Mouse (Mus musculus) kidney, postnatal 36 days (tissue): ENCODE measurements at regions not wholly inside any gene's neighbourhood (a gene's known extent, or its start where the extent isn't known, plus 50 kb on each side); places are given as distances from the start of the nearest gene placed in this dataset.

Source experiments
- DNase-seq, 2 experiments: peaks; one replicate each; pipeline ENCODE4 v3.0.0; 2021 to 2022; ENCODE audit warnings: mixed read lengths in 2 of 2

DNA sequence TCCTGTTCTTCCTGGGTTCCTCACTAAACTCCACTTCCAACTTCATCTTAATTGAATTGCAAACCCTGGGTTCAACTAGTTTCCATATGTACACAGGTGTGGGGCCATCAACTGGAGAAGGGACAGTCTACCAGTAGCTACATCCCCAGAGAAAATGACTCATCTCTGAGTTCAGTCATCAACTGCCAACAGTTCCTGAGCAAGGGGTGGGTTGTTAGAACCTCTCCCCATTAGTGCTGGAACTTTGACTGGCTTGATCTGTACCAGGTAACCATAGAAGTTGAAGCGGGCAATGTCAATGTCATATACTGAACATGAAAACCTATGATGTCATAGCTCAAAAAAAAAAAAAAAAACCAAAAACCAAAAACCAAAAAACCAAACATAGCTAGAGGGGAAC, 69.8 kb downstream of the Gm21750 start:
- no peak for DNase-seq

DNA sequence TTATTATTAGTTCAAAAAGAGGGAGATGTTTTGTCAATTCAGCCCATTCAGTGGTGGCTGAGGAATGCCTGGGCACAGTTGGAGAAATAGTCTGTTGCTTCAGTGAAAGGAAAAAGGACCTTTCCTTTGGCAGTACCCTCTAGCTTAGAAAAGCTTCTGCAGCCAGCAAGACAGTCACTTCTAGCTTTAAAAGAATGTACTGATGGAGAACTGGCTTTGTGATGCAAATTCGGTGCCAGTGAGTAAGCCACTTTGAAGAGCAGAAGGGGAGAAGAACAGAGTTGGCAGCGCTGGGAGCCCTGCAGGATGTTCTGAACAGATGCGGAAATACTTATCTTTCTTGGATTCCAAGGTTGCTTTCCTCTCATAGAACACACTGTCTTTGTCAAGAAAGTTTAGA, 71.1 kb downstream of the Gm21750 start:
- no peak for DNase-seq

DNA sequence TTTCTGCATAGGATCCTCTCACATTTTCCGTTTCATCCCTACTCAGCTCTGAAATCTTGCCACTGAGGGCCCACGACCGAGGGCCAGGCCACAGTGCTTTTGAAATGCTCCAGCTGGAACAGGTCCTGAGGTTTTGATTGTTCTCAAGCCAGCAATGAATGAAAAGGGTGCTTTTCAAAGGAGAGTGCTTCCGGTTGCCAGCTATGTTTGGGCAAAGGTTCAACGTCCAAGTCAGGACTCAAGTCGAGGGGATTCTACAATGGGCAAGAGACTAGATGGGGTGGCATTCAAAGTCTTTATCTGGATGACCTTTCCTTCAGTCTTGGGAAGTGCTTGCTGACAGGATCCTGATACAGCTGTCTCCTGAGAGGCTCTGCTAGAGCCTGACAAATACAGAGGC, 89.8 kb downstream of the Gm21750 start:
- no peak for DNase-seq

DNA sequence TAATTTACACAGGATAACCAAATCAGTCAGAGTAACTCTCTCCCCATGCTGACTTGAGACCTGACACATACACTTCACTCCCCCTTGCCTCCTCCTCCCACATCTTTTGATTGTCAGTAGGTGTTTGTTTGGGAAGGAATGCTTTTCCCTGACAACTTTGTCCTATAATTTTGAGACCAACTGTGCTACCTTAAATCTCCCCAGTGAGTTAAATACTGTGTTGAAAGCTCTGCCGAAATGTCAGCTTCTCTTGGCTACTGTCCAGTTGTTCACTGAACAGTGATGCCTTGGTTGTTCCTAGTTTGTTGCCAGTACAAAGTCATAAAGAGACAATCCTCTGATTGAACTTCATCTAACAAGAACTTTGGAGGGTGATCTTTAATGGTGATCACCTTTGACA, 99.0 kb downstream of the Gm21750 start:
- no peak for DNase-seq

DNA sequence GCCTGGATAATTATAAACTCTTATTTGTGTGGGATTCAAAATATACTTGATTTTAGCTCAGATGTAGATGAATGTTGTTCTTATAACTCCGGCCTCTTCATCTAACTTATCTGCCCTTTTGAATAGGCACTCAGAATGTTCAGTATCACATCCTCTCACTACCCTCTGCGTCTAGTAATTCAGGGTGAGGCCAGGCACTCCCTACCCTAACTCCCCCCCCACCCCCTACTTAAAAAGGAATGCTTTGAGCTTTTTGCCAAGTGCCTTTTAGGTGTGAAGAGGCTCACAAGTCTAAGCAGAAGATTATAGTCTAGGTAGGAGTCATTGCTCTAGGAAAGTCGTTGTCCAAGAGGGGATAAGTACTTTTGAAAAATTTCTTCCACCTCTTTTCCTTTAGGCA, 111.9 kb downstream of the Gm21750 start:
- no peak for DNase-seq

DNA sequence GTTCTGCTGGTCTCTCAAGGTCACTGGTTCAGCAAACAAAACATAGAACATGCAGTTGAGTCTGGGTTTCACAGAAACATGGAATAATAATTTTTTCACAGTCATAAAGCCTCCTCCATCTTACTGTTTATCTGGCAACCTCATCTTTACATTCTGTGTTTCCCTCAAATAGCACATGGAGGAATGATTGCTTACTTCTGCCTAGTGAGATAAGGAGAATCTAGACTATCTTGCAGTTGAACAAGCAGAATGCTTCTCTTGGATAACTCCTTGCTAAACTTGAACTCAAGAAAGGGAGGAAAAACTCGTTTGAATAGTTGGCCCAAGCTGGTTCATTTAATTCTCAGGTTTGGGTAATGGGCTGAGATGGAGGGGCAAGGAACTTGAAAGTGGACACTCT, 112.8 kb downstream of the Gm21750 start:
- DNase-seq, result no peak

DNA sequence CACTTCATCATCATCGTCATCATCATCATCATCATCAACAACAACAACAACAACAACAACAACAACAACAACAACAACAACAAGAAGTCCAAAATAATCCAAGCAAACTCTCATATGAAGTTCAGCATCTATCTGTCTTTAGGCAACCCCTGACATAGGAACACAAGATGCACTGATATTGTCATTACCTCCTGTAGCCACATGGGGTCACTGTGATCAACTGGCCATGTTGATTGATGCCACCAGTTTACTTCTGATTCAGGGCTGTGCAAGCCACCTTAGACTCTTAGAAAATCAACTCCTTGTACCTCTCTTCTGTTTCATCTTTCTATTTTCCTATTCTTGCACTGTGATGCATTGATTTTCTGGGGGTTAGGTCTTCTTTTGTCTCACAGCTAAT, 115.0 kb downstream of the Gm21750 start:
- peak; percentile 37 to 72 for DNase-seq

DNA sequence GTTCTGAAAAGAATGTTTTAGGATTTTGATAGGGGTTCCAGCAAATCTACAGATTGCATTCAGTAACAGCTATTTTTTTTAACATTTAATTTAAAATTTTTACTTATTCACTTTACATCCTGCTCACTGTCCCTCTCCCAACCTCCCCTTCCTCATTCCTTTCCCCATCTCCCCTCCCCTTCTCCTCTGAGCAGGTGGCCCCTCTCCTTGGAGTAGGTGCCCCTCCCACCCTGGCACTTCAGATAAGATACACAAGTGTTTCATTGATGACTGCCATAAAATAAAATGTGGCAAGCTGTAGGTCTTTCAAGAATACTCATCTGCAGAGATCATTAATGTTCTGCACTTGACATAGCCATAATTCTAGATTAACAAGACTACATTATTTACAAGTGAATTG, 146.1 kb downstream of the Gm21750 start:
- DNase-seq, result no peak

DNA sequence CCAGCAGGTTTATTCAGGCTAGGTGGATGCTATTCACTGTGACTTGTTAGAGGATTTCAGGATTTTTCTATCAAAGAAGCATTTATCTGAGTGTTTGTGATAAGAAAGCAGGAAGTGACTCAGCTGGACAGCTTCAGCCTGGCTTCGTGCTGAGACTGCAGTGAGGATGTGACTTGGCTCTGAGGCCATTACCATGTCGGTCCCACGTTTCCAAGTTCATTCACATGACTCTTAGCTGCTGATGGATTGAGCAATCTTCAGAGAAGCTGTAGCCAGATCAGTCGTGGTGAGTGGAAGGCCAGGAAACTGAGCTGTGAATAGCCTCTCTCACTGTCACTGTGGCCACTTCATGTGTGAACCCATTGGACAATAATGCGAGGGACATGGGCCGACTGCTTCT, 177.9 kb downstream of the Gm21750 start:
- DNase-seq, result peak; percentile 3 to 18

DNA sequence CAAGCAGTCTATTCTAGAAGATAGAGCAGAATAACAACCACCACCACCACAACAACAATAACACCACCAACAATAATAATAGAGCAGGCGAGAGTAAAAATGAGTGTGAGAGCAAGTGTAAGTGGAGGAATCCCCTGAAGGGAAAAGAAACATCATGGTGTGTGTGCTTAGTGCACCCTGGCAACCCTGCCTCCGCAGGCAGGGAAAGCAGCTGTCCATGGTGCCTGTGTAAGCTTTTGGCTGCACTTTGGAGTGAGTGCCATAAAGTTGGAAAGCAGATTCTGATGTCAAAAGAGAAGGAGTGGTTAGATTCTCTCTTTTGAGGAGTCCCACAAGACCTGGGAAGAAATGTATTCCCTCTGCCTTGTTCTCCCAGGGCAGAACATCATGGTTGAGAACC, 200.8 kb downstream of the Gm21750 start:
- DNase-seq, result peak in 1 of 2 experiments; percentile 6

DNA sequence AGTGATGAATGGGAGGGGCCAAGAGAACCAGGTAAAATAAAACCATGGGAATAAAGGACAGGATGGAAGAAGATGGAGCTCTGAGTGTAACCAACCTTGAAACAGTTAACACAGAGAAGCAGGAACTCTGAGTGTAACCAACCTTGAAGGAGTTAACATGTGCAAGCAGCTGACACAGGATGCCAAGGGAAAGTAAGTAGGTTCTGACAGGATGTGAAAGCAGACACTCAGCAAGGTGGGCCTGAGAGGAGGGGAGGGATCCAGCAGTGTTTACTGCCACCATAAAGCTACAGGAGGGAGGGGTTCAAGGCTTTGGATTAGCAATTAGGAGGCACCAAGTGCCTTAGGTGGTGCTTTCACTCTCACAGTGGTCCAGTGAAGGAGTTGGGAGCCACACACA, 213.3 kb downstream of the Gm21750 start:
- no peak for DNase-seq

DNA sequence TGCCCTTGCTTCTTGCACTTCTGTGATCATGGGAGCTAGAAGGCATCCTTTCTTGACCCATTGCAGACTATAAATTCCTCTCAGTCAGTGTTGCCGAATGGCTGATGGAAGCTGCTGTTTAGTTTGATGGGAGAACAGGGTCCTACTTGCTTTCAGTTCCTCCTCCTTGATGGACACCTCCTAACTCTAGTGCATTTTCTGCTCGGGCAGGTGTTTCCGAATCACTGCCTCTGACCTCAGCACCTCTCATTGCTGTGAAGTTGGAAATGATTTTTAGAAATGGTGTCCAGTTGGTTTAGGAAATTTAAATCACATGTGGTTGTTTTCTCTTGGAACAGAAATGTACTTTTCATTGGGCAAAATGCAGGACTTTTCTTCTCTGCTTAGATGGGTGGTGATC, 214.9 kb downstream of the Gm21750 start:
- no peak for DNase-seq

DNA sequence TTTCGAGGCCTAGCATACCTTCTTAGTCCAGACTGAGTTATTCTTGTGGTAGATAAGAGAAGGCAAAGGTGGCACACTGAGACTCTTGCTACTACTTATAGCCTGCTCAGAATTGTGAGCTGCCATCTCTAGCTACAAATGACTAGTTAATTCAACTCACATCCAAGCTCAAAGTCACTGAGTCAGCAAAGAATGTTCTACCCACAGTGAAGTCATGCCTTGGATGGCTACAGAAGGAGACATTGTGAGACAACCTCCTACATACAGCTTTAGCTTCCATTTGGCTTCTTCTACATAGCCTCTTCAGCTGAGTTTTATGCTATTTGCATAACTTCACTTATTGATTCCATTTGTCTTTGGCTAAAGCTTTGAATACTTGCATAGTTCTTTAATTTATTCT, 217.2 kb downstream of the Gm21750 start:
- DNase-seq, result no peak

DNA sequence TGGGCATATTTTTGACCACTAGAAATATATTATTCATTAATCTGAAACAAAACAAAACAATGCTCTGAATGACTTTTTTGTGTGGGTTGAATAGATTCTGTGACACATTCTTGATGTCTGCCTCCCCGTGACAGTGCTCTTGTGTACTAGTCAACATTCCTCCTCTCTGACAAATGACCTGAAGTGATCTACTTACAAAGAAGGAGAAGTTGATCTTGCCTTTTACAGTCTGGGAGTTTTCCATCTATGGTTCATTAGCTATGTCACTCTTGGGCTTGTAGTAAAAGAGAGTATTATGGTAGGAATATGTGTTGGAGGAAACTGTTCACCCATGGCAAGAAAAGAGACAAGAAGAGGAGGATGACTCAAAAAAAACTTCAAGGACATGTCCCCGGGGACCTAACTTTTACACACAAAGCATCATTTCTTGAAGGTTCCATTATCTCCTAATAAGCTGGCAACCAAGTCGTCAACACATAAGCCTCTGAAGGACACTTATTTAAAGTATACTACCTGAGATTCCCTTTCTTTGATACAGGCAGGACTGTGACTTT, 217.9 kb downstream of the Gm21750 start:
- no peak for DNase-seq

DNA sequence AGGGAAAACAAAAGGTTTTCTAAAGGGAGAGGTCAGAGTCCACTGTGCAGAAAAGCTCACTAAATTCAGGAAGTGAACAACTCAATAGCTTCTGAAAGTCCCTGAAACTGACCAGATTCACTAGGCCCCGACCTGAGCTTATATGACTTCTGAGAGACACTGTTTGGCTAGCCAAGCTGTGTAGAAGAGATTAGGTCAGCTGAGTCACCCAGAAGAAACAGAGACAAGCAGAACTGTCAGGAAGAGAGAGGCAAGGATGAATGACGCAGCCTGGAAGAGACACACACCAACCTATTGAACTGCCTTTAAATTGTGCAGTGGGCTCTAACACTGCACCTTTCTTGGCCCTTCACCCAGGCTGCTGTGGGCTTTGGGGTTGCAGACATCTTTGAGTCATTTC, 230.4 kb downstream of the Gm21750 start:
- DNase-seq, result no peak

DNA sequence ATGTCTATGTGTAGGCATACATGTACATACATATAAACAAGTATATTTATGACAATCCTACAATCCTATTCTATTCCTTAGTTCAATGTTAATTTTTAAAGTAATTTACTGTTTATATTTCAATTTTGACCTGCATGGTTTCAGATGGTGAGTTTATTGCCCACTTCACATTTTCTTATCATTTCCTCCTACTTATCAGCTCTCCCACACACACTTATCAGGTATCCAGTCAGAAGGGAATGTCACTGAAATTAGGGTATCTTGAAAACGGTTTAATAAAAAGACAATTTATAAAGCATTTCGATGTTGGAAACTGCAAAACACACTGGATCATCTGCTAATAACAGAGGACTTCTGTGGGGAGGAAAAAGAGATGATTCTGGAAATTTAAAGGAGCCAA, 233.8 kb downstream of the Gm21750 start:
- DNase-seq, result no peak

DNA sequence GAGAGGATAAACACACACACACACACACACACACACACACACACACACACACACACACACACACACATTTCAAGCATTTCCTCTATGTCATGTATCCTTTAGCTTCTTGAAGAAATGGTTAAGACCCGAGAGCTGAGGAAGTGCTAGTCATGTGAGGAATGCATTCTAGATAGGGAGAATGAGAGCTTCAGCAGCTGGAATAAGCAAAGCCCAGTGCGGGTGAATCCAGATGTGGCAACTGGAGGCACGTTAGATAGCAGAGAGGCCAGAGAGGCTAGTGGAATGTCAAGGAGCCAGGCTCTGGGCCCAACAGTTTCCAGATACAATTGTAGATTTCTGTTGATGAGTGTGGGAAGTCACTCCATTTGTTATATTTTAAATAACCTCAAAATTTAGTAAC, 234.2 kb downstream of the Gm21750 start:
- no peak for DNase-seq

DNA sequence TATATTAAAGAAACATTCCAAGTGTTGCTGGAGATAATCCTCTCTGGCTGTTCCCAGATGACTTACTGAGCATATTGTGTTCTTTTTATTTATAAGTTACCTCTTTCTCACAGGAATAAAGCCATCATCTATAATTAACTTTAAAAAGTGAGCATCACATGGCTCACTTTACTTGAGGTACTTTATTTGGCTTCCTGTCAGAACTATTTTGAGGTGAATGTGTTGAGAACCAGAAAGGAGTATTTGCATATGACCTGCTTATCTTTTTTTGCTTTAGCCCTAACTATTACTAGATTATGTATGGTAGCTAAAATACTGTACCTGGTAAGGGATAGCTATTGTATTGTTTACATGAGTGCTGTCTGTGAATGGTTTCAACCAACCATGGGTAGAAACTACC, 238.1 kb downstream of the Gm21750 start:
- no peak for DNase-seq

DNA sequence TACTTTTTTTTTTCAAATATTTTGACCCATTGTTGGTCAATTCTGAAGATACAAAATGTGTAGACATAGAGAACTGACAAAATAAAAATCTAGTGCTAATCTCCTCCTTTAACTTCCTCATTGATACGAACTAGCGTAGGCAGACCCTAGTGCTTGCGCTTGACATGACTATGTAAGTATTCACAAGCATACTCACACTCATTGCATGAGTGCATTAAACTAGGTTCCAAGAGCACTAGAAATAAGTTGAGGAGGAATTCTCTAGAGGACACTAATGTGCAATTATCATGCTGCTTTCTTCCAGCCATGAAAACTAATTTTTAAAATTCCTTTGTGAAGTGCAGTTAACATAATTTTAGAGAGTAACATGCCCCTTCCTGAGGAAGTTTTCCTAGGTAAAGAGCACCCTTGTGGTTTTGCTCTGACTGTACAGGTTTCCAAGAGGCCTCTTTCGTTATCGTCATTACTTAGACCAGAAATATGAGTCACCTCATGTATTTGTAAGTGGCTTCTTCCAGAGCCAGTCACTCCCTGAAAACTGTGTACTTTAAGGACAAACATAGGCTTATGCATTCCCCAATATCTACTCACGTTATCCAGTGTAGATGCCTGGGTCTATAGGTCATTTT, 241.2 kb downstream of the Gm21750 start:
- no peak for DNase-seq

DNA sequence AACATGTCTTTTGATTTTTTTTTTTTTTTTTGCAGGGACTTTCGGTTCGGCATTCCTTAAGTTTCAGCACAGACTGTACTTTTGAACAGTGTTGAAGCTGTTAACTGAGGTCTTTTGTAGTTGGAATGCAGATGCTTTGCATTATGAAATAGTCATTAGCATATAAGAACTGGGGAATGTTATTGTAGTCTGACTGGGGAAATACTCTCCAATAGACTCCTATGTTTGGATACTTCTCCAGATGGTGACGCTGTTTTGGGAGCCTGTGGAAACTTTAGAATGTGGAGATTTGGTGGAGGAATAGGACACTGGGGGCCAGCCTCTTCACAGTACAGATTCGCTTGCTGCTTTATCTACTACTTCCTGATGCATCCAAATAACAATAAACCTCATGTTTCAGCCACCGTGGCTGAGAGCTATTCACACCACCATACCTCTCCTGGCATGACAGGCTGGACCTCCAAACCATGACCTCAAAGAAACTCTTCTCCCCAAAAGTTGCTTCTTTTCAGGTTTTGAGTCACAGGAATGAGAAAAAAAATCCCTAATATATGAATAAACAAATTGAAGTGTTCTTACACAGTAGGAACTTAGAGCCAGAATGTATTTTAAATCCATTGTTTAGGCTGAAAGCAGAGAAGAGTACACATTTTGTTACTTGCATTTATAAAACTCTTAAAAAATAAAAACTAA, 252.9 kb downstream of the Gm21750 start:
- no peak for DNase-seq

DNA sequence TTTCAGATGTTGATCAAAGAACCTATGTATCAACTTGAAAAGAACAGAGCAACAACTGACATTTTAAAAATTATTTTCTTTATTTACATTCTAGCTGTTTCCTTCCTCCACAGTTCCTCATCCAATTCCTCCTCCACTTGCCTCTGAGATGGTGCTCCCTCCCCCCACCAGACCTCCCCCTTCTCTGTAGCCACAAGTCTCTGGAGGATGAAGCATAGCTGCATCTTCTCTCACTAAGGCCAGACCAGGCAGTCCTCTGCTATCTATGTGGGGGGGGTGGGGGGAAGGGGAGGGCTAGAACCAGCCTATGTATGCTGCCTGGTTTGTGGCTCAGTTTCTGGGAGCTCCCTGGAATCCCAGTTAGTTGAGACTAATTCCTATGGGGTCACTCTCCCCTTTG, 255.0 kb downstream of the Gm21750 start:
- no peak for DNase-seq

DNA sequence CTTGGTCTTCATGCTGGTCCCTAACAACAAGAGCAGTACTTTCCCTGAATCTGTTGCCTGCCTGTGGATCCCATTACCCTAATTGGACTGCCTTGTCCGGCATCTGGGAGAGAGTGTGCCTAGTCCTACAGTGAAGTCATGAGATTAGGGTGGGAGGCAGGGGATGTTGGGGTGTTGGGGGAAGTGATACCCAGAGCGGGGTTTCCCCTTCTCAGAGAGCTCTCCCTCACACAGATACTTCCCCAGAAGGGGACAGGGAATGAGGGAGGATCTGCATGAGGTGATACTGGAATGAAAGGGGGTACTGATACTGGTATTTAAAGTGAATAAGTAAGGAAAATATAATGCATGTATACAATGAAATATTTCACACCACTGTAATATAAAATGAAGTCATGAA, 270.1 kb downstream of the Gm21750 start:
- DNase-seq, result no peak

DNA sequence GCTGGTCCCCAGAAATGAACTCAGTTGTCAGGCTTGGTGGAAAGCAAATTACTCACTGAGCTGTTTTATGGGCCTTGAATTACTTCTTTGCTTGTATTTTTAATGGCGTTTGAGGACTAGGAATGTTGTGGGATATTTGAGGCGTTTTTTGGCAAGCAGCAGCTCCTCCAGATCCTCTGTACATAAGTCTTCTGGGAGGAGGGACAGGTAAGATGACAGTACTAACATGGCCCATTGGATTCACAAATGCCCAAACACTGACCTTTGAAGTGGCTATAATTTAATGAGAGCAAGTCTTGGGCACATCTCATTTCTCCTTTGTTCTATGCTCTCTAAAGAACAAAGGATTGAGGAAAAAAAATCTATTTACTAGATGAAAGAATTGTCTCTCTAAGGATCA, 286.3 kb downstream of the Gm21750 start:
- no peak for DNase-seq

DNA sequence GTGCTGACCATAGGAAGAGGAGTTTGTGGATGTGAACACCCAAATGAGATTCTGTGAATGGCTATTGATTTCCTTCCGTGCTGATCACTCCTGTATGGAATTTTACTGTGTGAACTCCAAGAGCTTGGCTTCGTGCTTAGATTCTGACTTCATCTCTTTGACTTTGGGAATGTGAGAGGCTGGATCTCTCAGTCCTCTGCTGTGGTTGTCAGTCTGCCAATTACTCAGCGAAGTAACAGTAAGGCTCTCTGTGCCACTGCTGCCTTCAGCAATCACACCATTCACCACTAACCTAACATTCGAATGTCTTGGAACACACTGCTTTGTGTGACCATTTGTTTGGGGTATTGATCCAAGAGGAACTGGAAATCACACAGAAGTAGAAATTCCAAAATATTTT, 291.5 kb downstream of the Gm21750 start:
- no peak for DNase-seq

DNA sequence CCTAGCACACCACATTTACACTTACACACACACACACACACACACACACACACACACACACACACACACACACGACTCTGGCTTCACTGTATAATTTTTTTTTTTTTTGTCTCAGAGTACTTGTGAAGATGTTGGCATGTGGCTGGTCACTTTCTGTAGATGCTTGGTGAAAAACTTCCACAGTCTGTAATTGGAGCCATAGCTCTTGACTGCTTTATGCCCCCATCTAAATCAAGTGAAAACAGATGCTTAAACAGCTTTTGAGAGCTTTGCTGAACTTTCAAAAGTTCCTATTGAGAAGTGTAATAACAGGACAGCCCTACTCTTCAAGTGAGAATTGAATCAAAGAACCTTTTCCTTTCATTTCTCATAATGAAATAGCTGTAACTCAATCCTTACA, 317.7 kb downstream of the Gm21750 start:
- DNase-seq, result no peak
